Mouse (Mus musculus) G1E (cell line): ENCODE measurements around the gene Lrmda. TPM values are rescaled to one million over a fixed set of nuclear protein-coding genes. Genes with fewer than 3 reads are reported as not detected.

Experiments
- ATAC-seq: 2 replicates; pipeline ENCODE4 v1.8.0; 2016; ENCODE audit warnings: mild to moderate bottlenecking; ENCODE audit not compliant: insufficient number of reproducible peaks, poor library complexity, low FRiP score, severe bottlenecking; ENCODE audit errors: extremely low read depth
- DNase-seq: peaks from one replicate; pipeline ENCODE4 v3.0.0; 2012; ENCODE audit warnings: low spot score
- H3K27me3 ChIP-seq: 2 replicates; pipeline ENCODE4 v1.6.1; 2012; ENCODE audit warnings: mild to moderate bottlenecking, low read length, inconsistent platforms; ENCODE audit not compliant: insufficient read depth
- H3K36me3 ChIP-seq: replicated peaks from 2 replicates; pipeline ENCODE3; 2012; ENCODE audit warnings: mild to moderate bottlenecking, inconsistent platforms
- H3K4me1 ChIP-seq: 2 replicates; pipeline ENCODE4 v1.6.1; 2012; ENCODE audit warnings: low read depth, low read length, inconsistent platforms, mixed read lengths; ENCODE audit not compliant: insufficient read depth
- H3K4me3 ChIP-seq: 2 replicates; pipeline ENCODE4 v1.5.1; 2012; ENCODE audit warnings: low read depth, mild to moderate bottlenecking, inconsistent platforms, low read length, moderate library complexity, mixed read lengths
- H3K9me3 ChIP-seq: replicated peaks from 2 replicates; pipeline ENCODE4 v1.6.1; 2012; ENCODE audit warnings: inconsistent platforms
- CTCF ChIP-seq: IDR thresholded peaks from 2 replicates; pipeline ENCODE4 v1.5.1; 2012; ENCODE audit warnings: low read depth, low read length, inconsistent platforms, mixed read lengths
- GATA1 ChIP-seq: IDR thresholded peaks from 2 replicates; pipeline ENCODE4 v1.6.1; 2012; ENCODE audit warnings: borderline replicate concordance, low read length, inconsistent platforms, mixed read lengths
- GATA2 ChIP-seq: IDR thresholded peaks from 2 replicates; pipeline ENCODE4 v1.6.1; 2012; ENCODE audit warnings: low read depth, low read length, inconsistent platforms, borderline replicate concordance
- POLR2AphosphoS5 ChIP-seq: IDR thresholded peaks from 2 replicates; pipeline ENCODE4 v1.6.1; 2012; ENCODE audit warnings: low read depth, low read length, inconsistent platforms; ENCODE audit not compliant: insufficient replicate concordance
- TAL1 ChIP-seq: conservative IDR thresholded peaks from 2 replicates; pipeline ENCODE4 v1.6.1; 2012; ENCODE audit warnings: low read depth, low read length, inconsistent platforms, mixed read lengths
- polyA plus RNA-seq: library from polyadenylated mRNA; stranded (reverse); fragments of >175 nt; gene quantifications from 2 replicates; pipeline ENCODE4 v1.2.3, GENCODE M21; 2012
- total RNA-seq, 2 experiments: library from RNA; stranded (forward) in 1 of 2; stranded (reverse) in 1 of 2; fragments of 200-1000 nt in 1 of 2; fragments of >200 nt in 1 of 2; fragmentation: Nextera tagmentation in 1 of 2; gene quantifications; 2 replicates each; pipeline ENCODE4 v1.2.3; 2014 to 2017

Lrmda gene
- total and polyA plus RNA-seq, 3 experiments: not detected

DNA sequence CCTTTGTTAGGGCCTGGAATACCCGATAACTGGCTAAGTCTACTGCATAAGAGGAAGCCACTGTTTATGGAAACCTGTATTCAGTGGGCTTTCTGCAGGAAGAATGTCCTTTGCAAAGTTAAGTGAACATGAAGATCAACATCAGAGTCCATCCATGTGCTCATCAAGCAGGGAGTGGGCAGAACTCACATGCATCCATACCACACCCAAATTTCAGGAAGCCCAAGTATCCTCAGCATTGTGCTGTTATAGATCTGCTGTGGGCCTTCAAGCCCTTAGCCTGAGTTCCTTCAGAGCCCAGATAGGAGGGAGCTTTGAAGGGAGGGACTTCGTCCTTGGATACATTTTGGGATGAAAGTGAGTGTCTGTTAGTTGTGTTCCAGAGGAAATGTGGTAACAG lies 681.2 kb downstream of the Lrmda start:
- TF ChIP-seq CTCF (no peak), GATA2 (no peak), TAL1 (no peak), POLR2AphosphoS5 (no peak), GATA1 (no peak)
- Histone ChIP-seq H3K4me3 (no peak overlapping the region), H3K27me3 (no peaks in the 10 kb centered on the region), H3K36me3 (no peaks in the 10 kb centered on the region), H3K9me3 (peaks cover 2% of the 10 kb centered on the region; the same call in 1 of the 2 replicates), H3K4me1 (no peaks in the 10 kb centered on the region)
- DNase-seq: no peak
- no peak for ATAC-seq

DNA sequence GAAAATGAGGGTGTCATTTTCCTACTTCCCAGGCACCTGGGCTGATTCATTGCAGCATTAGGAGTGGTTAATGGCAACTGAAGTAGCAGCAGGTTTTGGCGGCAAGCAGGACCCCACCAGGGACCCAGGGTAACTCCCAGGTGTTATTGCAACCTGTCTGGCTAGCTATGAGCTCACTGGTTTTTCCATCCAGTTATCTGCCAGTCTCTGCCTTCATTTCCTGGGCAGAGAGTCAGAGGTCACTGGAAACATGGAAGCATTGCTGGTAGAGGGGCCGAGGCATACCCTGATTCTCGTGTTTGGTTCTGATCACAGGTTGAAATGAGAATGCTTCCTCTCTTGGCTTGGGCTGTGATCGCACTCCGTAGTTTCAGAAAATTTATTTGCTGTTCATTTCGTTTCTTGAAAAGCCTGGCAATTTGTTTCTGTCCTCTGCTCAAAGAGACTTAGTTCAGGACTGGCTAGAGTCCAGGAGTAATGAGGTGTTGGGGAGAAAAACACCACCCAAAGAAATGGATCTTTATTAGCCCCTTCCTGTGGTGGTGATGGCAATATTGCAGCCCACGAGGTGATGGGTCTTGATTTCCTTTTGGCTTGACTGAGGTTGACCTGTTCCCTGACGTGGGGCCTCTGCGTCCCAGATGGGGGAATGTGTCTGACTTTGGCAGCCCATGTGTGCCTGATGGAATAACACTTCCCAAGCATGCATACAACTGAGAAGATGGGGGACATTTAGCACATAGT lies 688.6 kb downstream of the Lrmda start:
- ATAC-seq: no peak
- no peaks in the 10 kb centered on the region for H3K4me1 ChIP-seq
- no peaks in the 10 kb centered on the region for H3K27me3 ChIP-seq

DNA sequence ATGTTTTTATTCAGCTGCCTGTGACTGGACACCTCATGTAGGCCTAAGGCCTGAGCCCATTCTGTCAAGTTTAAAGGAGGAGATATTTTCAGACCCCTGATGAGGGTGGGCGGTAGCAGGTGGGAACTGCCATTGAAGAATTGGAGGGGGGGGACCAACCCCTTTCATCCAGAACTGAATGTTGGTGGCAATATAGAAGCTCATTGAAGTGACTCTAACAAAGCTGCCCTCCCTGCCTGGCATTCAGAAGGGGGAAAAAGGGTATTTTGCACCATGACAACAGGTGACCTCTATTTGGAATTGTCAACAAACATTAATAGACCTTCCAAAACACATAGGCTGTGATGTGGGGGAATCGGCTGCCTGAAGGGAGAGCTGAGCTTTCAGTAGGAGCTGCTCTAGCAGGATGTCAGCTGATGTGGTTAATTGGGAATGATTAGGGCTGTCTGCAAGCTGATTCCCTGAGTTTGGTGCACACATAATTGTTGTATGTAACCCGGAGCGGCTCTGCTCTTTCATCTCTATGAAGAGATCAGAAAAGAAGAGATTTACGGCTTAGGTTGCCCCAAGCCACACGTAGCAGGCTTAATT lies 690.7 kb downstream of the Lrmda start:
- Histone ChIP-seq H3K36me3 (no peaks in the 10 kb centered on the region), H3K27me3 (no peaks in the 10 kb centered on the region), H3K4me1 (no peaks in the 10 kb centered on the region), H3K4me3 (no peak overlapping the region), H3K9me3 (peaks cover 12% of the 10 kb centered on the region)
- no peak for TF ChIP-seq TAL1
- TF ChIP-seq CTCF: no peak
- no peak for TF ChIP-seq POLR2AphosphoS5
- no peak for TF ChIP-seq GATA2
- TF ChIP-seq GATA1: no peak
- ATAC-seq (no peak), DNase-seq (no peak)

More for the DNA sequence above, 688.6 kb downstream of the Lrmda start:
- no peak for DNase-seq
- TF ChIP-seq POLR2AphosphoS5 (no peak), TAL1 (no peak), CTCF (no peak), GATA1 (no peak), GATA2 (no peak)
- H3K4me3 ChIP-seq: no peak overlapping the region
- no peaks in the 10 kb centered on the region for H3K36me3 ChIP-seq
- peaks cover 10% of the 10 kb centered on the region for H3K9me3 ChIP-seq

DNA sequence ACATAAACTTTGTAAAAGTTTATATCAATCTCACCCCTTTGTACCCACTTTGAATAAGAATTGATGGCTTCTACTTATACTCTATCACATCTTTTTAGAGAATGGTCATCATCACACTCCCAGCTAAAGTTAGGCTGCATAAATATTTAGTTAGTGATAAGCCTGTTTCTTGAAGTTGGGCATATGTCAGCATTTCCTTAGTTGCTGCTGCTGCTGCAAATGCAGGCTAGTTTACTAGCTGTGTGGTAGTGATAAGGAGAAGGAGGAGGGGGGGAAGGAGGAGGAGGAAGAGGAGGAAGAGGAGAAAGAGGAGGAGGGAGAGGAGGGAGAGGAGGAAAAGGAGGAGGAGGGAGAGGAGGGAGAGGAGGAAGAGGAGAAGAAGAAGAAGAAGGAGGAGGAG lies 692.9 kb downstream of the Lrmda start:
- Histone ChIP-seq H3K36me3 (no peaks in the 10 kb centered on the region), H3K9me3 (peaks cover 9% of the 10 kb centered on the region; the same call in 1 of the 2 replicates), H3K4me3 (no peak overlapping the region), H3K27me3 (no peaks in the 10 kb centered on the region), H3K4me1 (no peaks in the 10 kb centered on the region)
- no peak for TF ChIP-seq CTCF
- TF ChIP-seq POLR2AphosphoS5: no peak
- TF ChIP-seq TAL1: no peak
- no peak for TF ChIP-seq GATA1
- TF ChIP-seq GATA2: no peak
- DNase-seq: no peak
- ATAC-seq: no peak

DNA sequence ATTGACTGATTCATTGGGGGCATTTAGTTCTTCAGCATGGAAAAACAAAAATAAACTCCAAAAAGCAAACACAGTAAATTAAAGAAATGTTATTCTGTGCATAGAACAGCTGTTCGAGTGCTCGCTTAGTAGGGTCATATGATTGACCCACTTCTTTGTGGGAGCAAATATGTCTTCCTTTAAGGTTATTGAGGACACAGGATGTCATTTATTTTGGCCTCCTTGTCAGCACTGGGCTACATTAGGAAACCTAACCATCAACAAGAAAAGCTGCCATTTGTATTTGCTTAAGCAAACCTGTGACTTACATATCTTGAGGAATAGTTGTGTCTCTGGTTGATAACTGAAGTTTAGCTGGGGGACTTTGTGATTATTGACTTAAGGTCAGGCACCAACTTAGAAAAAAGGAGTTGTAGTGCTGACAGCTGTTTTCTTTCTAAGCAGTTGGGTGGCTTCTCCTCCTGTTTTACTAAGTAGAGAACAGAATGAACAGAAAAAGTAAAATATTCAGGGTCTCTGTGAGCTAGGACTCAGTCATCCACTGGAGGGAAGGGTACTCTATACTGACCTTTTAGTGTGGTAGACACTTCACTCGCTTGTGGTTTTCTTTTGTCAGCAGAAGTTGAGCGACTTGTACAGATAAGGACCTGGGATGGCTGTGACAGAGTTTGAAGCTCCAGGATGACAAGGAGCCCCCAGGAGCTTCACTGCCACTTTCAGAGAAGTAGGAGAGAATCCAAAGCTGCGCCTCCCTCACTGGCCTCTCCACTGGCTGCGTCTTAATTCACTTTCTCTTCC lies 696.3 kb downstream of the Lrmda start:
- ATAC-seq (no peak), DNase-seq (no peak)
- Histone ChIP-seq H3K9me3 (0 out of 2 replicates have a peak, but pooled peaks cover 2% of the 10 kb centered on the region), H3K36me3 (no peaks in the 10 kb centered on the region), H3K27me3 (no peaks in the 10 kb centered on the region), H3K4me3 (no peak overlapping the region), H3K4me1 (no peaks in the 10 kb centered on the region)
- TF ChIP-seq GATA1: no peak
- TF ChIP-seq POLR2AphosphoS5: no peak
- no peak for TF ChIP-seq TAL1
- no peak for TF ChIP-seq CTCF
- no peak for TF ChIP-seq GATA2

DNA sequence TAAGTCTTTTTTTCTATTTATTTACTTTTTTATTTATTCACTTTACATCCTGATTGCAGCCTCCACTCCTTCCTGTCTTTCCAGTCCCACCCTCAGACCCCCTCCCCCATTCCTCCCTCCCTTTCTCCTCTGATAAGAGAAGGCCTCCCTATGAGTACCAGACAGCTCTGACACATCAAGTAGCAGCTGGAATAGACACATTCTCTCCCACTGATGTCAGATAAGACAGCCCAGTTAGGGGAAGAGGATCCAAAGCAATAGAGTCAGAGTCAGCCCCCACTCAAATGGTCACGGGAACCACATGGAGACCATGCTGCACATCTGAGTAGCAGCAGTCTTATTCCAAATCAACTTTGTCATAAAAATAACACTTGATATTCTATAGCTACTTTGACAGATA lies 700.5 kb downstream of the Lrmda start:
- peaks cover 4% of the 10 kb centered on the region; the same call in 1 of the 2 replicates for H3K9me3 ChIP-seq
- no peak overlapping the region for H3K4me3 ChIP-seq
- H3K4me1 ChIP-seq: no peaks in the 10 kb centered on the region
- TF ChIP-seq GATA1: no peak
- TF ChIP-seq TAL1: no peak
- no peak for TF ChIP-seq CTCF
- no peak for TF ChIP-seq GATA2
- no peak for TF ChIP-seq POLR2AphosphoS5
- ATAC-seq (no peak), DNase-seq (no peak)
- H3K36me3 ChIP-seq: no peaks in the 10 kb centered on the region
- no peaks in the 10 kb centered on the region for H3K27me3 ChIP-seq
